Mouse (Mus musculus) E14TG2a.4 (cell line): ENCODE measurements at regions not wholly inside any gene's neighbourhood (a gene's known extent, or its start where the extent isn't known, plus 50 kb on each side); places are given as distances from the start of the nearest gene placed in this dataset.

Experiments used
- H3K27me3 ChIP-seq: 2 replicates; pipeline ENCODE4 v1.6.1; 2014; ENCODE audit warnings: low read length, control low read depth; ENCODE audit not compliant: insufficient read depth
- H3K36me3 ChIP-seq: 2 replicates; pipeline ENCODE4 v1.6.1; 2014; ENCODE audit warnings: low read length, control low read depth; ENCODE audit not compliant: insufficient read depth
- H3K4me1 ChIP-seq: replicated peaks from 2 replicates; pipeline ENCODE4 v1.6.1; 2014; ENCODE audit warnings: low read depth, low read length, control low read depth
- H3K4me3 ChIP-seq: replicated peaks from 2 replicates; pipeline ENCODE4 v1.5.1; 2014; ENCODE audit warnings: mild to moderate bottlenecking, low read length
- H3K9me3 ChIP-seq: 2 replicates; pipeline ENCODE4 v1.6.1; 2014; ENCODE audit warnings: low read length, control low read depth
- CTCF ChIP-seq: conservative IDR thresholded peaks from 2 replicates; pipeline ENCODE4 v1.5.1; 2014; ENCODE audit warnings: low read length
- NANOG ChIP-seq: IDR thresholded peaks from 2 replicates; pipeline ENCODE4 v1.6.1; 2014; ENCODE audit warnings: borderline replicate concordance, low read length, mixed read lengths
- POU5F1 ChIP-seq: IDR thresholded peaks from 2 replicates; pipeline ENCODE4 v1.6.1; 2014; ENCODE audit warnings: low read length, borderline replicate concordance

GRCm38 (mm10) chr1:161301348-161302075, 50.5 kb upstream of the Prdx6 start:
- H3K4me3 ChIP-seq, result no peak overlapping the region

DNA sequence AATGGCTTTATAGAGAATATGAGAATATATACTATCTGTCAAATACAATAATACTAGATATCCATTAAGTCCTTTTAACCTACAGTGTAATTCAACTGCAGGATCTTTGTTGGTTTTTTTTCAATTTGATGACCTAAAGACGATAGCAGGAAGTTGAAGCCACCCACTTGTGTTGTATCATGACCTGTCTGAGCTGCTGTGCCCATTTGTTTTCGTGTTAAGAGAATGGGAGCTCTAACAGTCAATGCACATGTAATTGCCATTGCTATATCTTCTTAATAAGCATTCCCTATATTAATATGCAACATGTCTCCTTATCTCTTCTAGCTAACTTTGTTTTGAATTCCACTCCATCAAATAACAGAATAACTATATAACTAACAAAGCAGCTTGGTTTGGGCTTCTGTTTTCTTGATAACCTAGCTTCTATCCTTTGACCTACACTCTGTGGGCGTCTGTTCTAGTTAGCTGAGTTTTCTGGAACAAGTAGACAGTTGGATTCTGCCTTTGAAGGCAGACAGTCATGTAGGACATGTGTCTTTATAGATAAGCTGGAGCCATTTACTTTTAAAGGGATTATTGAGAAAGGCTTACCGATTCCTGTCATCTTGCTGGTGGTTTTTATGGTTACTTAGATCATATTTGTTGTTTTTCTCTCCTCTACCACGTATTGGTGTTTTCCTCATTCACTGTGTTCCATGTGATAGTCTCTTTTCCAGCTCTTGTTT, 55.9 kb upstream of the Prdx6 start:
- no peaks in the 10 kb centered on the region for H3K27me3 ChIP-seq
- no peak for TF ChIP-seq CTCF
- TF ChIP-seq NANOG, result no peak
- TF ChIP-seq POU5F1, result no peak
- H3K9me3 ChIP-seq, result no peaks in the 10 kb centered on the region
- H3K4me3 ChIP-seq, result no peak overlapping the region
- no peaks in the 10 kb centered on the region for H3K36me3 ChIP-seq
- H3K4me1 ChIP-seq, result no peaks in the 10 kb centered on the region

More at GRCm38 (mm10) chr1:161301348-161302075, 50.5 kb upstream of the Prdx6 start:
- Histone ChIP-seq H3K27me3 (no peaks in the 10 kb centered on the region), H3K4me1 (peaks cover 7% of the 10 kb centered on the region), H3K9me3 (0 out of 2 replicates have a peak, but pooled peaks cover 5% of the 10 kb centered on the region), H3K36me3 (no peaks in the 10 kb centered on the region)
- TF ChIP-seq CTCF (no peak), POU5F1 (no peak), NANOG (no peak)

DNA sequence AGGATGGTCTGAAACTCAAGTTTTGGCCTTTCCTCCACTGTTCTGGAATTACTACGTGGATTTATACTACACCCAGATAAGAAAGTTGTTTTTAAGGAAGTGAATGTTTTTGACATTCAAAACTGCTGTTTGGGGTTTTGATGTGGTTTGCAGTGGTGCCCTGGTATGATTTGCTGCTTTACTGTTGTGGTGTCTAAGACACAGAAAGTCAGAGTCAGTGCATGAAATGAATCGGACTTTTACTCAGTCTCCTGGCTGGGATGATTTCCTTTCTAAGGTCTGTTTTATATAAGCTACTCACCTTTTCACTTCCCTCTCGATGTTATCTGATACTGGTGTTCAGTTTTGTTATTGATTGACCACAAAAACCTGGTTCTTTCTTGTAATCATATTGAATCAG, 58.2 kb upstream of the Prdx6 start:
- H3K36me3 ChIP-seq, result no peaks in the 10 kb centered on the region
- H3K4me3 ChIP-seq, result no peak overlapping the region
- no peaks in the 10 kb centered on the region for H3K9me3 ChIP-seq
- H3K27me3 ChIP-seq, result peaks cover 12% of the 10 kb centered on the region
- 0 out of 2 replicates have a peak, but pooled peaks cover 3% of the 10 kb centered on the region for H3K4me1 ChIP-seq
- no peak for TF ChIP-seq POU5F1
- TF ChIP-seq NANOG, result no peak
- no peak for TF ChIP-seq CTCF

DNA sequence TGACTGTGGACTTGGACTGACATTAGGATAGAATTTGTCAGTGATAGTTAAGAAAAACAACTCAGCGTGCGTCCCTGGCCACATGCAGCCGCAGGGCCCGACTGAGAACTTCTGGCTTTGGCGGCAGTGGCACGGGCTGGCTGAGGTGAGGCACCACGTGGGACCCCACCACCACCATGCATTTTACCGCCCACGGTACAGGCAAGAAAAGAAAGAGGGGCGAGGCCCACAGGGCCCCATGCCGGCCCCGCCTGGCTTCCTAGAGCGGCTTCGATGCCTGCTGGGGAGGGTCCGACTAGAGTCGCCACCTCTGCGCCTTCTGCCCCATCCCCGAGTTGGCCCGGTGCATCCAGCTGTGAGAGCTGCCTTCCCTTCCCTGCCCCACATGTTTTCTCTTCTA, 63.1 kb upstream of the Prdx6 start:
- Histone ChIP-seq H3K4me1 (0 out of 2 replicates have a peak, but pooled peaks cover 3% of the 10 kb centered on the region), H3K4me3 (peak overlapping the region; percentile 58), H3K9me3 (no peaks in the 10 kb centered on the region; the same call in none of the 2 replicates), H3K27me3 (peaks cover 17% of the 10 kb centered on the region), H3K36me3 (no peaks in the 10 kb centered on the region)
- TF ChIP-seq CTCF (no peak), NANOG (no peak), POU5F1 (no peak)

DNA sequence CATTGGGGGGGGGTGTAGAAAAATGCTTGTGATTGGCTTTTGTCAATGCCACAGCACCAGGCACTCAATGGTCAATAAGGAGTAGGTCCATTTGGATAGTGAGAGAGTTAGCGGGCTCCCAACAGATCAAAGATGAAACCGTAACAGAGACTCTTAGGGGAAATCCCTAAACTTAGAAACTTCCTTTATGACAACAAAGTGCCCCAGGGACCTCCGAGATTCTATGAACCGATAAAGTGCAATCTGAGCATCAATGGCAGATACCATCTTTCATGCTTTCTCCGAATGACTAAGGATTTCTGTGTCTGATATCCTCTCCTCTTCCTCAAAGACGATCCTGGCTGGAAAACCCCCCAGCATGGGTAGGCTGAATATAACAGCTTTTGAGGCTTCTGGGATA, 70.7 kb upstream of the Prdx6 start:
- no peak overlapping the region for H3K4me3 ChIP-seq
- peaks cover 37% of the 10 kb centered on the region for H3K9me3 ChIP-seq
- TF ChIP-seq POU5F1 (no peak), CTCF (no peak), NANOG (no peak)
- H3K4me1 ChIP-seq, result no peaks in the 10 kb centered on the region
- H3K27me3 ChIP-seq, result no peaks in the 10 kb centered on the region
- H3K36me3 ChIP-seq, result no peaks in the 10 kb centered on the region

- no peaks in the 10 kb centered on the region for H3K4me1 ChIP-seq
- H3K27me3 ChIP-seq, result no peaks in the 10 kb centered on the region
- TF ChIP-seq NANOG, result no peak
- no peak for TF ChIP-seq POU5F1
- TF ChIP-seq CTCF, result no peak
These were observed 66.0 kb upstream of the Tnfsf4 start for GRCm38 (mm10) chr1:161329218-161329617.

DNA sequence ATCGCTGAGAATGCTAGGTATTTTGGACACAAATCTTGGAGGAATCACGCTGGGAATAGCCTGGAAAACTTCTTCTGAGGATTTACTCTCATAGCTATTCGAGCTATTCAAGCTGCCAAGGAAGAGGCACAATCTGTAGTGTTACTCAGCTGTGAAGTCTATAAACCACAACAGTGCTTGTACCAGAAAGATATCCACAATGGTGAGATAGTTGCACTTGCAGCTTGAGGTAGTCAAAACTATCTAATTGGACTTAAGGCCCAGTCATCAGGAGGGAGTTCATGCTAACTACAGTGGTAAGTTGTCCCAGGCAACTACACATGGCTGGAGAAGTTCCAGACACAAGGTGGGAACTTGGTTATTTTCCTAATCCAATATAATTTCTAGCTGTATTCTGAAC, 62.1 kb upstream of the Tnfsf4 start:
- TF ChIP-seq CTCF (no peak), NANOG (no peak), POU5F1 (no peak)
- Histone ChIP-seq H3K4me1 (no peaks in the 10 kb centered on the region), H3K9me3 (no peaks in the 10 kb centered on the region), H3K36me3 (no peaks in the 10 kb centered on the region), H3K4me3 (no peak overlapping the region), H3K27me3 (no peaks in the 10 kb centered on the region)

More at GRCm38 (mm10) chr1:161329218-161329617, 66.0 kb upstream of the Tnfsf4 start:
- peaks cover 15% of the 10 kb centered on the region for H3K9me3 ChIP-seq
- H3K36me3 ChIP-seq, result no peaks in the 10 kb centered on the region
- no peak overlapping the region for H3K4me3 ChIP-seq

GRCm38 (mm10) chr1:161345111-161345510, 50.1 kb upstream of the Tnfsf4 start:
- no peak overlapping the region for H3K4me3 ChIP-seq
- TF ChIP-seq NANOG, result no peak
- TF ChIP-seq CTCF, result no peak
- no peak for TF ChIP-seq POU5F1
- H3K27me3 ChIP-seq, result no peaks in the 10 kb centered on the region
- no peaks in the 10 kb centered on the region for H3K9me3 ChIP-seq
- H3K36me3 ChIP-seq, result no peaks in the 10 kb centered on the region
- no peaks in the 10 kb centered on the region for H3K4me1 ChIP-seq
